ENCODE assay signal across 8 mouse cellular contexts in genomic region chr4:108459231-108460155, GRCm38 (mm10). TPM values are rescaled to one million over a fixed set of nuclear protein-coding genes. Genes with fewer than 3 reads are reported as not detected.
DNase-seq lines count a peak whose midpoint lies in the region; ATAC-seq and TF ChIP-seq lines count a peak whose summit lies in the region.

Tut4 (plus strand) TSS chr4:108459426.

- no peaks in the 10 kb centered on the region for H3K36me3 ChIP-seq in C2C12 (ENCODE audit: control insufficient read depth, insufficient read depth)
- H3K36me3 ChIP-seq in erythroblast, embryonic 14.5 days (ENCODE audit: control insufficient read depth) = no peaks in the 10 kb centered on the region
- peaks cover 11% of the 10 kb centered on the region for H3K36me3 ChIP-seq in heart, embryonic 13.5 days
- H3K36me3 ChIP-seq in liver, embryonic 12.5 days = 0 out of 2 replicates have a peak, but pooled peaks cover 7% of the 10 kb centered on the region
- H3K36me3 ChIP-seq in stomach, embryonic 15.5 days = no peaks in the 10 kb centered on the region

- peak within 1 kb of the TSS; percentile 89 for H3ac ChIP-seq in C2C12 (ENCODE audit: control insufficient read depth, insufficient read length, low read depth)

- peak; percentile 98 for DNase-seq in brain, embryonic 14.5 days (ENCODE audit: low read depth)
- peak; percentile 95 for DNase-seq in kidney, postnatal 10 days
- DNase-seq in natural killer cell, adult 2 months (ENCODE audit: low spot score in 2 of 2) = peak; percentile 69 to 78

- H3K27ac ChIP-seq in heart, embryonic 13.5 days (replicated peaks) = peak within 1 kb of the TSS; percentile 98
- peak within 1 kb of the TSS; percentile 92 for H3K27ac ChIP-seq in liver, embryonic 12.5 days
- peak within 1 kb of the TSS; percentile 98 for H3K27ac ChIP-seq in stomach, embryonic 15.5 days

- H3K4me2 ChIP-seq in heart, embryonic 13.5 days = peak within 1 kb of the TSS; percentile 88
- peak within 1 kb of the TSS; percentile 96 for H3K4me2 ChIP-seq in liver, embryonic 12.5 days
- H3K4me2 ChIP-seq in stomach, embryonic 15.5 days = peak within 1 kb of the TSS; percentile 87

- WGBS in heart, embryonic 13.5 days = under 1% methylated on average over 70 of the region's 97 CpGs
- under 1% methylated on average over 91 of the region's 97 CpGs for WGBS in liver, embryonic 12.5 days (ENCODE audit: insufficient replicate concordance)
- WGBS in stomach, embryonic 15.5 days = under 1% methylated on average over 91 of the region's 97 CpGs

- H3K79me2 ChIP-seq in C2C12 (ENCODE audit: control insufficient read depth, insufficient read depth) = peaks cover 43% of the 10 kb centered on the region

- H3K4me3 ChIP-seq in C2C12 (ENCODE audit: insufficient read depth, poor library complexity, severe bottlenecking) = peak within 1 kb of the TSS; percentile 64
- peak within 1 kb of the TSS; percentile 95 for H3K4me3 ChIP-seq in erythroblast, embryonic 14.5 days (replicated peaks)
- H3K4me3 ChIP-seq in heart, embryonic 13.5 days = peak within 1 kb of the TSS; percentile 85
- H3K4me3 ChIP-seq in liver, embryonic 12.5 days = peak within 1 kb of the TSS; percentile 97
- peak within 1 kb of the TSS; percentile 92 for H3K4me3 ChIP-seq in stomach, embryonic 15.5 days (replicated peaks)

- ATAC-seq in heart, embryonic 13.5 days (ENCODE audit: extremely low read depth, insufficient number of reproducible peaks, low FRiP score, low TSS enrichment) = peak; percentile 84
- peak; percentile 77 for ATAC-seq in liver, embryonic 12.5 days
- peak; percentile 87 for ATAC-seq in stomach, embryonic 15.5 days (ENCODE audit: insufficient read depth, low FRiP score, low read depth)

- H3K79me3 ChIP-seq in C2C12 (ENCODE audit: low read depth) = peaks cover 7% of the 10 kb centered on the region

- H3K9ac ChIP-seq in heart, embryonic 13.5 days = peak within 1 kb of the TSS; percentile 96
- H3K9ac ChIP-seq in liver, embryonic 12.5 days = peak within 1 kb of the TSS; percentile 96
- H3K9ac ChIP-seq in stomach, embryonic 15.5 days = peak within 1 kb of the TSS; percentile 92

- H3K4me1 ChIP-seq in erythroblast, embryonic 14.5 days (ENCODE audit: control insufficient read depth) = peaks cover 28% of the 10 kb centered on the region
- peaks cover 16% of the 10 kb centered on the region for H3K4me1 ChIP-seq in heart, embryonic 13.5 days
- H3K4me1 ChIP-seq in liver, embryonic 12.5 days = peaks cover 33% of the 10 kb centered on the region
- peaks cover 7% of the 10 kb centered on the region; the same call in 1 of the 2 replicates for H3K4me1 ChIP-seq in stomach, embryonic 15.5 days

- no peak for TF ChIP-seq CTCF in C2C12 (IDR thresholded peaks at IDR 0.05; ENCODE audit: control insufficient read depth, insufficient read depth, insufficient read length)
- no peak for TF ChIP-seq CTCF in brain, embryonic 14.5 days (IDR thresholded peaks at IDR 0.05; ENCODE audit: borderline replicate concordance, extremely low read depth, insufficient read depth, insufficient read length)

- no peaks in the 10 kb centered on the region for H3K9me3 ChIP-seq in erythroblast, embryonic 14.5 days (ENCODE audit: control insufficient read depth, low read length)
- no peaks in the 10 kb centered on the region for H3K9me3 ChIP-seq in heart, embryonic 13.5 days
- H3K9me3 ChIP-seq in liver, embryonic 12.5 days (replicated peaks) = no peaks in the 10 kb centered on the region
- no peaks in the 10 kb centered on the region for H3K9me3 ChIP-seq in stomach, embryonic 15.5 days

- H3K27me3 ChIP-seq in C2C12 (ENCODE audit: control insufficient read depth, insufficient read depth, insufficient read length) = no peaks in the 10 kb centered on the region
- no peaks in the 10 kb centered on the region for H3K27me3 ChIP-seq in erythroblast, embryonic 14.5 days (ENCODE audit: control insufficient read depth)
- no peaks in the 10 kb centered on the region for H3K27me3 ChIP-seq in heart, embryonic 13.5 days (replicated peaks)
- no peaks in the 10 kb centered on the region for H3K27me3 ChIP-seq in liver, embryonic 12.5 days (replicated peaks)
- no peaks in the 10 kb centered on the region for H3K27me3 ChIP-seq in stomach, embryonic 15.5 days (replicated peaks)

- TF ChIP-seq POLR2A in brain, embryonic 14.5 days (IDR thresholded peaks at IDR 0.05; ENCODE audit: borderline replicate concordance, extremely low read depth, insufficient read depth, insufficient read length, poor library complexity, severe bottlenecking) = peak; percentile 86

TF ChIP-seq in C2C12, 6 proteins besides CTCF, POLR2A, EP300 and RAD21:
- TF ChIP-seq MYOG (IDR thresholded peaks at IDR 0.05; ENCODE audit: control insufficient read depth, extremely low read depth, insufficient read length) (no peak), MAX (IDR thresholded peaks at IDR 0.05) (peak; percentile 3), FOSL1 (IDR thresholded peaks at IDR 0.05; ENCODE audit: insufficient read depth, low read length, poor library complexity, severe bottlenecking) (no peak), CEBPB (IDR thresholded peaks at IDR 0.05; ENCODE audit: low read depth) (no peak), USF1 (IDR thresholded peaks at IDR 0.05; ENCODE audit: low read depth) (no peak)

RNA-seq across cellular contexts. Expression of gene Tut4, which starts in this region (rescaled TPM):
- polyA plus RNA-seq in C2C12 (2012; fragmentation: generic; extraction: Trizol) = 5.2 TPM
- 158 and 180 TPM in 2 replicates for polyA plus RNA-seq in brain, embryonic 14.5 days (2012; rRNA removed)
- polyA plus RNA-seq in erythroblast, embryonic 14.5 days (2012) = 1.1 and 1.2 TPM in 2 replicates
- 44.4 and 45.6 TPM in 2 replicates for polyA plus RNA-seq in heart, embryonic 13.5 days (2015; fragmentation: Nextera tagmentation; extraction: Ambion mirVana)
- 25.2 and 29.0 TPM in 2 replicates for polyA plus RNA-seq in liver, embryonic 12.5 days (2016; fragmentation: Nextera tagmentation; extraction: Ambion mirVana)
- polyA plus RNA-seq in stomach, embryonic 15.5 days (2015; fragmentation: Nextera tagmentation; extraction: Ambion mirVana) = 58.2 and 63.5 TPM in 2 replicates

Comparison
In these comparisons a context has a peak if more than half of its experiments do, and no peak if none do; other contexts are left out.
1. Peak in every context shown above with its lines: DNase-seq, ATAC-seq, H3K4me3 ChIP-seq and H3K27ac ChIP-seq.